Mouse (Mus musculus) common myeloid progenitor, adult 5-6 weeks (primary cell): ENCODE data around the gene Jpt1. TPM values are rescaled to one million over a fixed set of nuclear protein-coding genes. Genes with fewer than 3 reads are reported as not detected.
"Not testable (repeated sequence)": the region's sequence is repeated elsewhere in the genome, so short reads cannot be mapped to it uniquely, and the experiment has no call there.

Experiments
- ATAC-seq: replicated peaks from 2 replicates; pipeline ENCODE4 v1.8.0; 2016; ENCODE audit warnings: low read depth, mild to moderate bottlenecking, moderate TSS enrichment, inconsistent platforms; ENCODE audit not compliant: poor library complexity, severe bottlenecking
- total RNA-seq: library from RNA; stranded (forward); fragments of 200-1000, 187-1606 nt; gene quantifications from 2 replicates; pipeline ENCODE4 v1.2.3, GENCODE M21; 2017

Jpt1 gene
- total RNA-seq, 1 experiment from 2014 or later, result 171 TPM

DNA sequence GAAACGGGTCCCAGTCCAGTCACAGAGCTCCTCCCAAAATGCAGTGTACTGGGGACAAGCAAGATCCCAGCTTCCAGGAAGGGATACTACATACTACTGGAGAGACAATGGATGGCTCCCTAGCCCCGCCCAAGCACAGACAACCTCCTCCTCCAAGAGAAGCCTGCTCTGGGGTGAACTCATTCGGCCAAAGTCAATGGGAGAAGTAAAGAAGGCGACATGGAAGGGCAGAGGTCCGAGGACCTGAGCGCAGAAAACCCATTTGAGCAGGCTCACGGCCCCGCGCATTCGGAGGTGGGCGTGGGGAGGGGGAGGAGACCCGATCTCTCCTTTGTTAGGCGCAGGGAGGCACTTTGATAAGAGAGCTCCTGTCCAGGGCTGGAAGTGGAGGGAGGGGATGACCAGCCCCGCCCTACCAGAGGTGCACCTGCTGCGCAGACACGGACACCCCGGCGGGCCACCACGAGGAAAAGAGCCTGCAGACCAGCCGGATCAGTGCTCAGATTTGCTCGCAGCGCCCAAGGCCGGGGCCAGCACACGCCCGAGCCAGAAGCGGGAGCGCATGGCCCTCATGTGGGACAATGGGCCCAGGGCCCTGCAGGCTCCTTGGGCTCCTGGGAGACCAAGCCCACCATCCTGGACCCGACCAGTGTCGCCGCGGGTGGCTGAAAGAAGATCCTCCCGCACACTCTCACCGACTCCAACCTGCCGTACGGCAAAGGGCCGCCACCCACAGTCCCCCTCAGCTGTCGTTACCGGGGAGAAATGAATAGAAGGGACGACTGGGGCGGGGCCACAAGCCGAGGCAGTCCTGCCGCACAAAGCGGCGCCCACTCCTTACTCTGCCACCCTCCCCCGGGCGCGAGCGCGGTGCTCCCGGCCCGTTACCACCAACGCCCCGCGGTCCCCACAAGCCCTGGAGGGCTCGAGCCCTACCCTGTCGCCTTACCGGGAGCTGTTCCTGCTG is 633 bp downstream of the Jpt1 start:
- ATAC-seq, result 0 out of 2 replicates have a peak, but pooled peaks have one; percentile 1

DNA sequence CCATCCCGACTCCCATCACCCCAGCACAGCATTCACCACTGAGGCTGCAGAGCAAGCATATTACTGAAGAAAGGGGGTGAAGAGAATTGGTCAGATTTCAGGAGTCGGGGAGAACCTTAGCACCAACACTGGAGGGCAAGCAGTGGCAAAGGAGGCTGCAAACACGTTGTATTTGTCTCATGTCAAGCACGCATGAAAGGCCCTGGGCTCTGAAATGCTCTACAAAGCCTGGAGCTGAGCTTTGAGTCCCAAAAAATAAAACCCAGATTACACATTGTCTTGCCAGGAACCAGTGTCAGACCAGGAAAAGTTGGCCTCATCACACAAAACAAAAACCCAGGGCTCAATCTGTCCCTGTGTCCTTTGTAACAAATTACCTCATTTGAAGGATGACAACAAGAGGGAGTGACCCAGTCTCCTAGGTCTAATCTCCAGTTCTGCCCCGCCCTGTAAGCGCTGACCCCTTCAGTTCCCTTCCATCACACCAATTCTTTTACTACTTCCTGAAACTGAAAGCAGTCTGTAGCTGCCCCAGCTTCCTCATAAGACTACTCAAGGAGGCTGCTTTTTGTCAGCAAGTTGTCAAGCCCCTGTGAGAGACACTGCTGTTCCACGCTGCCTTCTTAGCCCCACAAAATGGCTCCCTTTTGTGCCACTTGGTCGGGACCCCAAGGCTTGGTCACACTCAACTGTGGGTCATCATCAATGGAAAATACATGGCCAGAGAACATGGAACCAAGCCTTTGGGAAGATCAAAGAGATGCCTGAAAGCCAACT is 1.6 kb downstream of the Jpt1 start:
- peak; percentile 31 for ATAC-seq

DNA sequence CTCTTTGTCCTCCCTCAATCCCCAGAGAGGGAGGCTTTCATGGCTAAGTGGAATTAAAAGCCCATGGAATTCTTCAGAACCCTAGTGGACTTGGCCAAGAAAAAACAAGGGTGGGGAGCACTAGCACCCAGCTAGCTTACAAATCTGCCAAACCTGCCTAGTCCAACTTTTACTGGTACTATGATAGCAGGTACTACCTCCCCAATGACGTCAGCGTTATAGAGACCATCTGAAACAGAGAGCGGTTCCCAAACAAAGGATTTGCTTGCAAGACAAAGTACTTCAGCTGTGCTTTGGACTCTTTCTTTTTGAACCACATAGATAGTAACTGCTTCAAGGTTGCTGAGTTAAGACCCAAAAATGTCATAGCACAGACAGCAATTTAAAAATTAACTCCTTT is 2.2 kb downstream of the Jpt1 start:
- no peak for ATAC-seq

DNA sequence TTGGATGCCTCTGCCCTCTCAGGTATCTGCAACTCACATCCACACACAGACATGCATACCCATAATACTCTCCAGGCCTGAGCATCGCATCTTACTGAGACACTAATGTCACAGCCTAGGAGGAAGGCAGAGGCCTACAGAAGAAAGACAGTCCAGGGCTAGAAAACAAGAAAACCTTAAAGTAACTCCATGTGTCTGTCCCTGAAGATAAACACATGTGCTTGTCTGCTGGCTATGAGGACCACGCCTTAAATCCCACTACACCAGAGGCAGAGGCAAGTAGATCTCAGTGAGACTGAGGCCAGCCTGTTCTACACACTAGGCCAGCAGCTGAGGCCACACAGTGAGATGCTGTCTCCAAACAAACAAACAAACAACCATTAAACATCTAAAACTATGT is 3.1 kb downstream of the Jpt1 start:
- no peak for ATAC-seq

DNA sequence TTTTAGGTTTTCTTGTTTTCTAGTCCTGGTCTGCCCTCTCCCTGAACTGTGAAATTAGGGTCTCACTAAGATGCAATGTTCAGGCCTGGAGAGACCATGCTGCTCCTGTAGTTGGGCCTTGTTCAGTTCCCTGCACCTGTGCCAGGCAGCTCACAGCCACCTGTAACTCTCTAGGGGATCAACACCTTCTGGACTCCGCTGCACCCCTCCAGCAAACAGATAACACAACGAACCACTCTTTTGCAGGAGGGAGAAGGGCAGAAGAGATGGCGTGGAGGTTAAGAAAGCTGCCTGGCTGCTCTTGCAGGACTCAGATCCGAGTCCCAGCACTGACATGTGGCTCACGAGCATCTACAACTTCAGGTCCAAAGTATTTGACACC is 3.7 kb downstream of the Jpt1 start:
- no peak for ATAC-seq

DNA sequence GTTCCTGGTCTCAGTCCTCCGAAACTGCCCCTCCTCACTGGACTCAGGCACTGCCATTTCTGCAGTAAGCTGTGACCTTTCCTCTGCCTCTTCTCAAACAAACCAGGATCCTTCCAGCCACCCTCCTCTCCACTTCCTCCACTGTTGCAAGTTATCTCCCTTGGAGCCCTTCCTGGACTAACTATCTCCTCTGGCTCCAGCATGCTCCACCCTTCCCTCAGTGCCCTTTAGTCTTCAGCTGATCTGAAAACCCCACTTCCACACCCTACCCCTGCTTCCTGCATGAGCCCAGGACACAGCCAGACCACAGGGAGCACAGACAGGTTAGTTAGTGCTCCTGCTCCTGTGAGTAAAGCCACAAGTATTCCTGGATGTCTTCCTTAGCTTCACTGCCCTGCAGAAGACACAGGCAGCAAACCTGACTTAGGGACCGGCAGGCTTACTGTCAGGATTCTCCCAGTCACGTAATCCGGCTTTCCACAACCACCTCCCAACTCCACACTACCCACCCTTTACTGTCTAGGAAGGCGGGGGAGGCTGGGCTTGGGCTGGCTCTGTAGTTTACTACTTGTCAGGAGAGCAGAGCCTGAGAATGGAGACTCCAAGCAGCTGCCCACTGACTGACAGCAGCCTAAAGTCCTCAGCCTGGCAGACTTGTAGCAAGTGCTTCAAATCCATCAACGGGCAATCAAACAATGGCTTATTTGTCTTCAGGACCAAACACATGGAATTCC is 4.2 kb downstream of the Jpt1 start:
- no peak for ATAC-seq

DNA sequence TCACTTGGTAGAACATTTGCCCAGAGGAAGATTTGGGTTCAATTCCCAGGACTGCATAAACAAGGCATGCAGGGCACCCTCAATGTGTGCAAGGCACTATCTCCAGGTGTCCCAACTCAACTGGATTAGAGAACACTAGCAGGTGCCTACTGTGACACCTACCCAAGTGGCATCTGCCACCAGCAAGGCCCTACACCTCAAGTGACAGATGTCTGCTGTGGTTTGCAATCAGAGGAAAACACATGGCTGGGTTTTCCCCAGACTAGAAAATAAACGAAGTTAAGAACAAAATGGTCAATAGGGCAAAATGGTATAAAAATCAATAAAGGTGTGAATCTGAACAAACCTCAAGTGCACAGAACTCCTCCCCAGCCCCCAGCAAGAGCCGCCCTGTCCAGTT is 6.1 kb downstream of the Jpt1 start:
- 0 out of 2 replicates have a peak, but pooled peaks have one; percentile 6 for ATAC-seq

DNA sequence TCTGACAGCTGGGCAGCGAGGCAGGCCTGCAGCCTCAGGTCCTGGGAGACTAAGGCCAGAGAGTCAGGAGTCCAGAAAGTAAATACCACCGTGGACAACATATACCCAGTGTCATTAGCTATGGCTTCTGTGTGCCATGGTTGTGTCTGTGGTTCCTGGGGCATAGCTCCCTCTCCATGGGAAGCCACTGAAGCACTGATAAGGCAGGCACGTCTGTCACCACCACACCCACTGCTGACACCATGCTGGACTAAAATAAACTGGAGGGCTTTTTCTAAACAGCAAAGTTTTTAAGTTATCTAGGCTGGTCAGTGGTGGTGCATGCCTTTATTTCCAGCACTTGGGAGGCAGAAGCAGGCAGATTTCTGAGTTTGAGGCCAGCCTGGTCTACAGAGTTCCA is 7.6 kb downstream of the Jpt1 start:
- peak; percentile 75 for ATAC-seq

DNA sequence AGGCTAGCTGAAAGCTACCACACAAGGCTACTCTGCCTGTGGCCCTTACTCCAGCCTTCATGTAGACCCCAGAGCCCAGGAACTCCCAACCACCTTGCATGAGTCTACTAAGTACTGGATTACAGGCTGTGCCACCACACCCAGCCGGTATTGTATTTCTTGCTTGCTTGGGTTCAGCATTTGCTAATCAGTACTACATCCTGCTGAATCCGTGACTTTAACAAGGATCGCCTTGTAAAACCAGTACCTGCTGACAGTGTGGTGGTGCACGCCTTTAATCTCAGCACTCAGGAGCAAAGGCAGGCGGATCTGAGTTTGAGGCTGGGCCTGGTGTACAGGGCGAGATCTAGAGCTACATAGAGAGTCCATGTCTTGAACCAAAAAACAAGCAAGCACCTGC is 11.6 kb downstream of the Jpt1 start:
- no peak for ATAC-seq

DNA sequence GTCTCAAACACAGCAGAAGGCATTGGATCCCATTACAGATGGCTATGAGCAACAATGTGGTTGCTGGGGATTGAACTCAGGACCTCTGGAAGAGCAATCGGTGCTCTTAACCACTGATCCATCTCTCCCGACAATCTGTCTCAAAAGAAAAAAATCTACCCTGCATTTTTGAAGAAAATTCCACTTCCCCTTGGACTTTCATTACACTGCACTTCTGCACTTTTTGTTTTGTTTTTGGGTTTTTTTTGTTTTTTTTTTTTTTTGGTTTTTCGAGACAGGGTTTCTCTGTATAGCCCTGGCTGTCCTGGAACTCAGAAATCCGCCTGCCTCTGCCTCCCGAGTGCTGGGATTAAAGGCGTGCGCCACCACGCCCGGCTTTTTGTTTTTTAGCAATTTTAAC is 17.6 kb downstream of the Jpt1 start:
- not testable (repeated sequence) for ATAC-seq

DNA sequence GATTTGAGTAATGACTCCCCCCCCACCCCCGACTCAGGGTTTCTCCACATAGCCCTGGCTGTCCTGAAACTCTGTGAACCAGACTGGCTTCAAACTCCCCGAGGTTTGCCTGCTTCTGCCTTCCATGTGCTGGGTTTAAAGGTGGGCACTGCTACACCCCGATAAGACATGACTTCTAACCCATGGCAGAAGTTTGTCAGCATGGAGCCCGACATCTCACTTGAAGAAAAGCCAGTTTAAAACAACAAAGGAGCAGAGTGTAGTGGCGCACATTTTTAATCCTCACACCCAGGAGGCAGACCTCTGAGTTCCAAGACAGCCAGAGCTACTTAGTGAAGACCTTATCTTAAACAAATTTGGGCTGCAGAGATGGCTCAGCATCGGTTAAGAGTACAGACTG is 21.8 kb downstream of the Jpt1 start:
- ATAC-seq, result no peak

DNA sequence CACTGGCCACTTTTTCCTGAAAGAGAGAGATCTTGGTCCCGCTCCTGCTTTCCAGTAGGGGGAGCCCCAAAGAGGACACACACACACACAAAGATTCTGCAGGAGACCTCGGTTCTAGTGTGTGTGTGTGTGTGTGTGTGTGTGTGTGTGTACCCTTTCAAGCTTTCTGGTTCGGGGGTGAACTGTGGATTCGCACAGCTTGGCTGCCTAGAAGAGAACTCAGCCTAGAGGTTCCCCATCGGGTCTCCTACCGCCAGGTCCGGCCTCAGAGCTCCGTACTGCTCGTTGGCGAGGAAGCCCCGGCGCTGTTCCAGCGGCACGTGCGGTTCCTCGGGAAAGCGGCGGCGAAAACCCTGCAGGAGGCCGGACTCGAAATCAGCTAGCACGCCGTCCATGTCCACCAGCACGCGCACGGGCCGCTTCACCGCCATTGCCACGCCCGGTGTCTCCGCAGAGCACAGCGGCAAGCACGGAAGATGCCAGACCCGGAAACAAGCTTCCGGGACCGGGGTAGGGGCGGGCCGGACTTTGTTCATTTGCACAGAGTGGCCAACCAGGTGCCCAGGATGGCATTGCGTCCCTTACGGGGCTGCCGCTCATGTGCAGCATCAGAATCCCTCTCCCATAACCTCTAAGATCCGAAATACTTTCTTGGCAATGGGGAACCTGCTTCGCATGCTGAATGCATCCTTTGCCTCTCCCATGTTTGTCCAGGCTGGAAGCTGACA is 22.7 kb downstream of the Jpt1 start, which contains the start of gene Nt5c:
Nt5c (minus strand) TSS at position 507 of the 728 bp plus-strand sequence.
- peak; percentile 94 for ATAC-seq

DNA sequence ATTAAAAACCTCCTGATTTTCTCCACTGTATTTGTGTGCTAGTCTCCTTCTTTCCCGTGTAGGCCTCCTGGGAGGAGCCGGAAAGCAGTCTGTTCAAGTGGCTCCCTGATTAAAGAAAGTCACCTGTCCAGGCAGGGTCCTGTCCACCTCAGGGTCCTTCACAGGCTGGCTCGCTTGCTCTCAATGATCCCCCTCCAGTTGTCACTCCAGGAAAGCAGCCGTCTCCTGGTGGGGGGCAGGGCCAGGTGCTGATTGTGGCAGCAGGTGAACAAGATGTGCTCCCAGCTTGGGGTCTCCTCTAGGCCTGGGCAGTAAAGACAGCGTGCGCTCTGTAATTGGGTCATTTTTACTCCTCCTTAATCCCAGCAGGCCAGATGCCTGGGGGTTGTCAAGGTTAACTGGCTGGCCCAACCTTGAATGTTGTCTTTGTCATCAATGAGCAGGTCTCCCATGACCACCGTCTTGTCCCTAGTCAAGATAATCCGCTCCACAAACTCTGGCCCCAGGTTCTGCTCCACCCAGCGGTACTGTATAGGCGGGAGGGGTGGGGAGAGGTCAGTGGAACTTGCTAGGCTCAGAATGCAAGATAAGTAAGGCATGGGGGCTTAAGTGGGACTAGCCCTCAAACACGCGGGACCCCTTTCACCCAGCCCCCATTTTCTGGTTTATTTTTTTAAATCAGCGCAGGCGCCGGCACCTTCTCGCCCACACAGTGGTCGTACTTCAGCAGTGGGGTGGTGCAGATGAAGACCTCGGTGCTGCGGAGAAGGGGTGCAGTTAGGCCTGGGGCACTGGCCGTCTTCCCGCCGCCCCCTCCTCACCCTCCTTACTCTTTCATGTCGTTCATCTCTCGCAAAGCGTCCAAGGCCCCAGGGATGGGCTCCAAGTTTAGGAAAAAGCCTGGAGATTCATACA is 23.5 kb downstream of the Jpt1 start:
- ATAC-seq, result no peak

DNA sequence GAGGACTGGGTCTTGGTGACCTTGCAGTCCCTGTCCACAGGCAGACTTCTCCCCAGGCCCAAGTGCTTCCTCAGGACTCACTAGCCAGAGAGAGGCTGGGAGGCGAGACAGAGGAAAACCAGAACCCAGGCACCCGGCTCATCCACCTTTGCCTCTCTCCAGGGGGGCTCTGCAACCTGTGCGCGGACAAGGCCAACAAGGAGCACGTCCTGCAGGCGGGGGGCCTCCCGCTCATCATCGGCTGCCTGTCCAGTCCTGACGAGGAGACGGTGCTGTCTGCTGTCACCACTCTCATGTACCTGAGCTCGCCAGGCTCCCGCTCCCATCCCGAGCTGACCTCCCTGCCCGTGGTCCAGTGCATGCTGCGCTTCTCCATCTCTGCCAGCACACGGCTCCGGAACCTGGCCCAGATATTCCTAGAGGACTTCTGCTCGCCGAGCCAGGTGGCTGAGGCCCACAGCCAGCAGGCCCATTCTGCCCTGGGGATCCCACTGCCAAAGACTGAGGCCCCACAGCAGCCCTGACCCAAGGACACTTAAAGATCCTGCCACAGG is 25.6 kb downstream of the Jpt1 start:
- no peak for ATAC-seq

DNA sequence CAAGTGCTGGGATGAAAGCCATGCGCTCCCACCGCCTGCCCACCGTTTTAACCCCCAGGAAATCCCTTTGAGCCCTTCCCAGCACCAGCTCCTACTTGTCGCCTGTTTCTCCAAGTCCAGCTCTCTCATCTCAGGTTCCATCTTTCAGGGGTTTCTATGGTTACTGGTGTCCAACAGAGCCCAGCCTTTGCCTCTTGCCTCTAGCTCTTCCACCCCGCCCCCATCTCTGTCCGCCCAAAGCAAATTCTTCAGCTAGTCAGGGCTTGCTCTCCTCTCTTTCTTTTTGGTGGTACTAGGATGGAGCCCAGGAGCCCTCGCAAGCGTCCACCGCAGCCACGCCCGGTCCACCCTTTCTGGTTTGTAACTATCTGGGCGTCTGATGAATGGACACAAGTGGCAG is 29.0 kb downstream of the Jpt1 start:
- ATAC-seq, result no peak

DNA sequence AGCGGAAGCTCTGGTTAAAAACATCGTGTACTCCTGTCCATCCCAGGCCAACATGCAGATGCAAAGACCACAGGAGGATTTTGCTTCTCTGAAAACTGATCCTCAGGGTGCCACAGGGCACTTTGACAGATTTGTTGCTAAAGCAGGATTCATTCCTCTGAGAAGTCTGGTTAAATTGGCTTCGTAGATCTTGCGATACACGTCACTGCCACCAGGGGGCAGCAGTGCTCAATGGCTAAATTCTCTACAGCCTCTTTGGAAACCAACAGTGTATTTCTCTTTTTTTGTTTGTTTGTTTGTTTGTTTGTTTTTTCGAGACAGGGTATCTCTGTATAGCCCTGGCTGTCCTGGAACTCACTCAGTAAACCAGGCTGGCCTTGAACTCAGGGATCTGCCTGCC is 30.5 kb downstream of the Jpt1 start:
- peak; percentile 83 for ATAC-seq

DNA sequence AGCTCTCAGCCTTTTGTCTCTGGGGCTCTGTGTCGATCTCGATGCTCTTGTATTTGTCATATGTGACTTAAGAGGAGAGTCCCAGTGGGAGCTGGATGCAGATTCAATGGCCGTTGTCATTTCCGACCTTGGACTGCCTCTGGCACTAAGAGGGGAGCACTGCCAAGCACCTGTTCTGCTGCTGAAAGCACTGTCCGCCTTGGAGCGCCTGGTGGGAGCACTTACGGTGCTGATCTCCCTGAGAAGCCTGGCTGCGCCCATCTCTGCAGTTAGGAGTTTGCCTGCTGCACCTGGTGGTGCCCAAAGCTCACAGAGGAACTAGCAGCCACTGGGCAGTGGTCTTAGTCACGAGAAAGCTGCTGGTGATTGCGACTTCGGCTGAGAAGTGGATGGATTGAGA is 30.9 kb downstream of the Jpt1 start:
- no peak for ATAC-seq

DNA sequence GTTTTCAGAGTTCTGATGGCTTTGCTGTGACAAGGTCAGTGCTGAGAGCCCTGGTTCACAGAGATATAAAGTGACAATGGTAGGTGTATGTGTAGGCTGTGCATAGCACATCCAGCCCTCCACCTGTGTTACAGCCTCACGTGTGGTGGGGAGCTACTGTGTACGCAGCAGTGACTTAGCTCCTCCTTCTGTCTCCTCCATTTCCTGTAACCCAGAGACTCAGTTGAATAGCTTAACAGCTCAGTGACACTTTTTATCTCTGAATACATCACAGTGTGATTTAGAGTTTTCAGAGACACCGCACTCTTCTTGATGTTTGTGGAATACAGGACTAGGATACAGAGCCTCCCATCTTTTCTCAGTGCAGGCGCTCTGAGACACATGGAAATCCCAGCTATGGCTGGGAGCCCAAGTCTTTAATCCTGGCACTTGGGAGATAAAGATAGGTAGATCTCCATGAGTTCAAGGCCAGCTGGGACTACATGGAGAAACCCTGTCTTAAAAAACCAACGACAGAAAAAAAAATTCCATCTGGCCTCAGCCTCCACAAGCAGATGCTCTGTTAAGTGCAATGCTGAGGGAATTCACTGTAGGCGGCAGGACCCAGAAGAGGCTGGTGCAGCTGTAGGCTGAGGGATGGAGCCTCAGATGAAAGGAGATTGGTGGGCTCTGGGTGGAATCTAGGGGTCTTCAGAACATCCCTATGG is 32.5 kb downstream of the Jpt1 start:
- no peak for ATAC-seq
